Mouse (Mus musculus) MEL (cell line): ENCODE data around the gene Celf2.
A peak's percentile ranks its signal among the peaks of the same experiment; 100 is the strongest.

Experiments
- CTCF ChIP-seq, 3 experiments: IDR thresholded peaks in 2 of 3; conservative IDR thresholded peaks in 1 of 3; 2 replicates each; pipeline ENCODE4 v1.5.1; 2011 to 2012; ENCODE audit warnings: low read length in 3 of 3, low read depth in 2 of 3, mild to moderate bottlenecking in 2 of 3, improper control_type of control experiment in 1 of 3, inconsistent platforms in 1 of 3, mixed read lengths in 1 of 3, moderate library complexity in 1 of 3; ENCODE audit not compliant: control insufficient read depth in 1 of 3, insufficient read depth in 1 of 3, poor library complexity in 1 of 3, severe bottlenecking in 1 of 3
- ETS1 ChIP-seq: IDR thresholded peaks from 2 replicates; pipeline ENCODE4 v1.6.1; 2012; ENCODE audit warnings: low read depth, mild to moderate bottlenecking, inconsistent platforms, low read length, improper control_type of control experiment, moderate library complexity
- HCFC1 ChIP-seq: IDR thresholded peaks from 2 replicates; pipeline ENCODE4 v1.6.1; 2012; ENCODE audit warnings: low read depth, mild to moderate bottlenecking, inconsistent platforms, low read length, improper control_type of control experiment, moderate library complexity
- JUND ChIP-seq: IDR thresholded peaks from 2 replicates; pipeline ENCODE4 v1.6.1; 2011; ENCODE audit warnings: low read depth, mild to moderate bottlenecking, improper control_type of control experiment, low read length
- MAFK ChIP-seq: IDR thresholded peaks from 2 replicates; pipeline ENCODE4 v1.6.1; 2011; ENCODE audit warnings: low read depth, mild to moderate bottlenecking, low read length, improper control_type of control experiment, borderline replicate concordance
- MEF2A ChIP-seq: IDR thresholded peaks from 2 replicates; pipeline ENCODE4 v1.6.1; 2014; ENCODE audit warnings: low read depth, mild to moderate bottlenecking, inconsistent platforms, low read length, improper control_type of control experiment; ENCODE audit not compliant: poor library complexity, insufficient replicate concordance, severe bottlenecking; ENCODE audit errors: extremely low read depth
- NELFE ChIP-seq: IDR thresholded peaks from 2 replicates; pipeline ENCODE4 v1.6.1; 2011; ENCODE audit warnings: low read depth, low read length, improper control_type of control experiment
- POLR2A ChIP-seq, 2 experiments: IDR thresholded peaks; 2 replicates each; pipeline ENCODE4 v1.6.1; 2011 to 2012; ENCODE audit warnings: low read length in 2 of 2, mild to moderate bottlenecking in 2 of 2, control low read depth in 1 of 2, improper control_type of control experiment in 1 of 2, low read depth in 1 of 2, moderate library complexity in 1 of 2; ENCODE audit not compliant: control insufficient read depth in 1 of 2, insufficient read depth in 1 of 2, poor library complexity in 1 of 2
- SMC3 ChIP-seq: IDR thresholded peaks from 2 replicates; pipeline ENCODE4 v1.6.1; 2011; ENCODE audit warnings: low read depth, low read length, improper control_type of control experiment
- UBTF ChIP-seq: IDR thresholded peaks from 2 replicates; pipeline ENCODE4 v1.6.1; 2012; ENCODE audit warnings: low read depth, mild to moderate bottlenecking, inconsistent platforms, low read length, improper control_type of control experiment, moderate library complexity, borderline replicate concordance; ENCODE audit not compliant: insufficient read depth
- USF1 ChIP-seq: IDR thresholded peaks from 2 replicates; pipeline ENCODE4 v1.6.1; 2014; ENCODE audit warnings: low read depth, mild to moderate bottlenecking, inconsistent platforms, low read length, improper control_type of control experiment, moderate library complexity
- ZMIZ1 ChIP-seq: IDR thresholded peaks from 2 replicates; pipeline ENCODE4 v1.6.1; 2012; ENCODE audit warnings: low read depth, mild to moderate bottlenecking, inconsistent platforms, low read length, improper control_type of control experiment, moderate library complexity

GRCm38 (mm10) chr2:6849388-6849787 lies 660.0 kb downstream of the Celf2 start:
- TF ChIP-seq MEF2A (no peak), JUND (no peak), CTCF (IDR thresholded peaks at IDR 0.05 in 2 of 3, conservative IDR thresholded peaks at IDR 0.05 in 1 of 3; ENCODE audit: control insufficient read depth in 1 of 3, insufficient read depth in 1 of 3, low read depth in 2 of 3, low read length in 3 of 3, poor library complexity in 1 of 3, severe bottlenecking in 1 of 3) (peak in 2 of 3 experiments; percentile 22 to 51; a peak in 2 of 6 replicates), SMC3 (peak; percentile 72), POLR2A (IDR thresholded peaks at IDR 0.05; ENCODE audit: control insufficient read depth in 1 of 2, insufficient read depth in 1 of 2, low read depth in 1 of 2, low read length in 2 of 2, poor library complexity in 1 of 2) (no peak), ETS1 (no peak), MAFK (no peak), ZMIZ1 (no peak), NELFE (no peak), USF1 (no peak), UBTF (no peak), HCFC1 (no peak)
